Mouse (Mus musculus) heart, adult 2 months (tissue): ENCODE results near the gene Larp1.
A peak's percentile ranks its signal among the peaks of the same experiment; 100 is the strongest.

Source experiments
- CTCF ChIP-seq: fragments of 200-600 bp; IDR thresholded peaks from 2 replicates; pipeline ENCODE4 v1.8.1; 2022; ENCODE audit warnings: antibody characterized with exemption, mild to moderate bottlenecking, moderate library complexity
- POLR2A ChIP-seq: fragments of 200-500 bp; IDR thresholded peaks from 2 replicates; pipeline ENCODE4 v1.6.1; 2011; ENCODE audit warnings: mild to moderate bottlenecking, low read depth, low read length, control low read depth; ENCODE audit not compliant: insufficient read depth

GRCm38 (mm10) chr11:58103697-58104306, 94.9 kb downstream of the Larp1 start, which contains the start of gene Cnot8:
- TF ChIP-seq POLR2A (peak; percentile 90), CTCF (no peak)
